Mouse (Mus musculus) liver, adult (tissue): ENCODE results near the gene Plpp3.

Source experiments
- GATA4 ChIP-seq: IDR thresholded peaks from 2 replicates; pipeline ENCODE4 v1.6.1; 2014; ENCODE audit warnings: mild to moderate bottlenecking, low read length; ENCODE audit not compliant: insufficient replicate concordance

Gene Plpp3

GRCm38 (mm10) chr4:105271166-105271565 lies 114.0 kb downstream of the Plpp3 start:
- no peak for TF ChIP-seq GATA4

GRCm38 (mm10) chr4:105273034-105273433 lies 115.9 kb downstream of the Plpp3 start:
- TF ChIP-seq GATA4 = no peak

- TF ChIP-seq GATA4 = no peak
Measured at GRCm38 (mm10) chr4:105273486-105273885, 116.3 kb downstream of the Plpp3 start.

GRCm38 (mm10) chr4:105275616-105276015 lies 118.5 kb downstream of the Plpp3 start:
- no peak for TF ChIP-seq GATA4

GRCm38 (mm10) chr4:105276062-105276795 lies 119.1 kb downstream of the Plpp3 start:
- TF ChIP-seq GATA4 = no peak

GRCm38 (mm10) chr4:105278161-105278560 lies 121.0 kb downstream of the Plpp3 start:
- no peak for TF ChIP-seq GATA4

GRCm38 (mm10) chr4:105278571-105279410 lies 121.6 kb downstream of the Plpp3 start:
- no peak for TF ChIP-seq GATA4

DNA sequence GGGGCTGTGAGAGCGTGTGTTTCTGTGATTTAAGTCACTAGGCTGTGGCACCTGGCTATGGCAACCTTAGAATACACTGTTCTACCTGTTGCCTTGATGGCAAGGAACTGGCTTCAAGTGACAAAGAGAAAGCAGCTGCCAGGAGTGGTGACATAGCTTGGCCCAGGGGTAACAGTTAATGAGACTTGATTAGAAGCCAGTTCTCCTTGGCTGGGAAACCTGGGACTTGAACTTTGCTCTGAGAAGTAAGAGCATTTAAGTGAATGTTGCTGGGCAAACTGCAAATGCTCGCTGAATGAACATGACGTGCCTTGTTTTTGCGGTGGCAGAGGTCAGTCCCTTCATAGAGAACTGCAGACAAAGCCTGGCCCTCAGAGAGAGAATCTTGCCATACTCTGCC lies 122.7 kb downstream of the Plpp3 start:
- TF ChIP-seq GATA4 = no peak

GRCm38 (mm10) chr4:105281751-105282231 lies 124.6 kb downstream of the Plpp3 start:
- TF ChIP-seq GATA4 = no peak
